Mouse (Mus musculus) B cell, adult (primary cell): ENCODE data around the gene Sstr1. TPM values are rescaled to one million over a fixed set of nuclear protein-coding genes. Genes with fewer than 3 reads are reported as not detected.

Source experiments
- total RNA-seq: library from RNA; stranded (reverse); gene quantifications from 4 replicates; pipeline ENCODE4 v1.2.4, GENCODE M21; 2023; ENCODE audit not compliant: inconsistent age

The Sstr1 gene
- total RNA-seq, result not detected in 4 replicates

GRCm38 (mm10) chr12:58211163-58212071 lies at the start of gene Sstr1:
Sstr1 (plus strand) TSS chr12:58211772.

Other genes with a start within 250 kb of the Sstr1 start
- not detected in 4 replicates for gene Clec14a, start 57.5 kb downstream of the Sstr1 start, total RNA-seq